Mouse (Mus musculus): ENCODE measurements around the gene Mansc1. TPM values are rescaled to one million over a fixed set of nuclear protein-coding genes. Genes with fewer than 3 reads are reported as not detected.

The Mansc1 gene
- polyA plus RNA-seq, 1 experiment from 2014 or later = 1.6 TPM

DNA sequence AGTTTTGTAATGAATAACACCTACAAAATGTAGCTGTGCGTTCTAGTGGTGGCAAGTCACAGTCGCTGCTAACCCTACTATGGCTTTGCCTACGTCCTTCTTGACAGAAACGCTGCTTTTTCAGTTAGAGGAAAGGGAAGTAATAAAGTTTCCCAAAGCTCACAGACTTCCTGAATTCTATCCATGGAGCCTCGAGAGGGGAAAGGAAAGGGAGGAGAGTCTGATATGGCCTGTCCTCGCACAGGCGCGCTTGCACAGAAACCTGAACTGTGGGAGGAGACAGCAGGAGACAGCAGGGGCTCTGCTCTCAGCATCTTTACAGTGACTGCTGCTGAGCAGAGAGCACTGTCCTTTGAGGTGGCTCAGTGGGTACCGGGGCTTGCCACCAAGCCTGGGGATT is 1.8 kb downstream of the Mansc1 start:
- H3K9me3 ChIP-seq (ENCODE audit: low read length) = no peaks in the 10 kb centered on the region
- DNase-seq (no peak), ATAC-seq (no peak)
- WGBS (ENCODE audit: insufficient replicate concordance) = 45% methylated on average over 9 of the region's 9 CpGs
- no peak overlapping the region for H3K4me2 ChIP-seq (ENCODE audit: low read depth, low read length)
- no peaks in the 10 kb centered on the region for H3K36me3 ChIP-seq (replicated peaks; ENCODE audit: insufficient read depth, low read length)
- H3K4me3 ChIP-seq (ENCODE audit: low read depth, low read length) = no peak overlapping the region
- H3K27me3 ChIP-seq (ENCODE audit: insufficient read depth, low read length) = peaks cover 7% of the 10 kb centered on the region; the same call in 1 of the 2 replicates
- H3K4me1 ChIP-seq (ENCODE audit: insufficient read depth) = 0 out of 2 replicates have a peak, but pooled peaks cover 6% of the 10 kb centered on the region
- TF ChIP-seq EP300 (IDR thresholded peaks at IDR 0.05; ENCODE audit: low read depth) = no peak
- no peak for TF ChIP-seq CTCF (IDR thresholded peaks at IDR 0.05; ENCODE audit: low read depth)
- H3K9ac ChIP-seq (replicated peaks) = no peak overlapping the region
- no peak overlapping the region for H3K27ac ChIP-seq (ENCODE audit: low read depth)

DNA sequence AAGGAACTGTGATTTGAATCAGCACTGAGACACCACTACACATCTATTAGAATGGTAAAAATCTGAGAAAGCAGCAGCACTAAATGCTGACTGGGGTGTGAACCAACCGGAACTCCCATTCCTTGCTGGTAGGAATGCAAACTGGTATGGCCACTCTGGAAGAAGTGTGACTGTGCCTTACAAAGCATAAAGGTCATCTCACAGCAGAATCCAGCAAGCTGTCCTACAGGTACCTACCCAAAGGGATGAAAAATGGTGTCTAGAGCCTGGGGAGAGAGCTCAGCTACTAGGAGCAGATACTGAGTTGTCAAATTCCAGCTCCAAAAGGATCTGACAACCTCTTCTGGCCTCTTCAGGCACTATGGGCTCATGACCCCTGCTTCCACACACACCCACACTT is 5.7 kb downstream of the Mansc1 start:
- ATAC-seq (no peak), DNase-seq (no peak)
- TF ChIP-seq CTCF (IDR thresholded peaks at IDR 0.05; ENCODE audit: low read depth) = no peak
- no peak for TF ChIP-seq EP300 (IDR thresholded peaks at IDR 0.05; ENCODE audit: low read depth)
- no peak overlapping the region for H3K4me3 ChIP-seq (ENCODE audit: low read depth, low read length)
- H3K4me1 ChIP-seq (ENCODE audit: insufficient read depth) = 0 out of 2 replicates have a peak, but pooled peaks cover under 1% of the 10 kb centered on the region
- H3K4me2 ChIP-seq (ENCODE audit: low read depth, low read length) = no peak overlapping the region
- H3K27me3 ChIP-seq (ENCODE audit: insufficient read depth, low read length) = no peaks in the 10 kb centered on the region
- WGBS (ENCODE audit: insufficient replicate concordance) = 78% methylated on average over 1 of the region's 1 CpGs
- H3K36me3 ChIP-seq (replicated peaks; ENCODE audit: insufficient read depth, low read length) = no peaks in the 10 kb centered on the region
- H3K9ac ChIP-seq (replicated peaks) = no peak overlapping the region
- H3K9me3 ChIP-seq (ENCODE audit: low read length) = no peaks in the 10 kb centered on the region
- no peak overlapping the region for H3K27ac ChIP-seq (ENCODE audit: low read depth)

DNA sequence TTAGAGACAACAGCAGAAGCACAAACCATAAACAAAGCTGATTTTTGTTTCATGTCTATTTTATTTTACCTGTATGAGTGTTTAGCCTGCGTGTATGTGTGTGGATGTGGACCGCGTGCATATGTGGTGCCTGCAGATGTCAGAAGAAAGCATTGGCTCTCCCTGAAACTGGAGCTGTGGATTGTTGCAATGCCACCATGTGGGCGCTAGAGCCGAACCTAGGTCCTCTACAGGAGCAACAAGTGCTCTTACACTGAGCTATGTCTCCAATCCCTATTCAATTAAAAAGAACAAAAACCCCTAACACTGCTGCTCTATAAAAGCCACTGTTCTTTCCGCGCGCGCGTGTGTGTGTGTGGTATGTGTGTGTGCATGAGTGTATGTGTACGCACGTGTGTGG is 6.9 kb downstream of the Mansc1 start:
- DNase-seq (no peak), ATAC-seq (no peak)
- Histone ChIP-seq H3K4me2 (ENCODE audit: low read depth, low read length) (no peak overlapping the region), H3K4me3 (ENCODE audit: low read depth, low read length) (no peak overlapping the region), H3K9me3 (ENCODE audit: low read length) (no peaks in the 10 kb centered on the region), H3K4me1 (ENCODE audit: insufficient read depth) (no peaks in the 10 kb centered on the region), H3K9ac (replicated peaks) (no peak overlapping the region), H3K27ac (ENCODE audit: low read depth) (no peak overlapping the region), H3K27me3 (ENCODE audit: insufficient read depth, low read length) (no peaks in the 10 kb centered on the region), H3K36me3 (replicated peaks; ENCODE audit: insufficient read depth, low read length) (no peaks in the 10 kb centered on the region)
- WGBS (ENCODE audit: insufficient replicate concordance) = 81% methylated on average over 12 of the region's 12 CpGs
- TF ChIP-seq EP300 (IDR thresholded peaks at IDR 0.05; ENCODE audit: low read depth) (no peak), CTCF (IDR thresholded peaks at IDR 0.05; ENCODE audit: low read depth) (no peak)

DNA sequence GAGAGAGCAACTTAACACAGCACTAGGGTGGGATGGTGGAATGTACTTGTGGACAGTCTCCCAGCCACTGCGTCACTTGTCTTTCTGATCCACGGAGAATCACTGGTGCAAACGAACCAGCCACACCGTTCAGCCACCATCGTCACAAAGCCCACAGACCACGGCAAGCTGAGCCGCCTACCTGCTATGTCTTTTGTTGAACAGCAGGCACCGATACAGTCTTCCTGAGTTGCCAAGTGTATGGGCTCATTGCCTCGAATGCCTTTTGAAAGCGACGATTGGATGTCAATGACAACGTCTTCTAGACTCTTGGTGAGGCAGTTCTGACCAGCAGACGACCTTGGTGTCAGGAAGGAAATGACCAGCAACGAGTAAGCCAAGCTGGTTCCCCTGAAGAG is 10.7 kb downstream of the Mansc1 start:
- 66% methylated on average over 14 of the region's 14 CpGs for WGBS (ENCODE audit: insufficient replicate concordance)
- no peaks in the 10 kb centered on the region for H3K36me3 ChIP-seq (replicated peaks; ENCODE audit: insufficient read depth, low read length)
- no peak overlapping the region for H3K4me3 ChIP-seq (ENCODE audit: low read depth, low read length)
- no peak overlapping the region for H3K27ac ChIP-seq (ENCODE audit: low read depth)
- no peak overlapping the region for H3K9ac ChIP-seq (replicated peaks)
- H3K27me3 ChIP-seq (ENCODE audit: insufficient read depth, low read length) = no peaks in the 10 kb centered on the region
- no peak for TF ChIP-seq EP300 (IDR thresholded peaks at IDR 0.05; ENCODE audit: low read depth)
- TF ChIP-seq CTCF (IDR thresholded peaks at IDR 0.05; ENCODE audit: low read depth) = no peak
- ATAC-seq (no peak), DNase-seq (no peak)
- no peaks in the 10 kb centered on the region for H3K4me1 ChIP-seq (ENCODE audit: insufficient read depth)
- H3K4me2 ChIP-seq (ENCODE audit: low read depth, low read length) = no peak overlapping the region
- no peaks in the 10 kb centered on the region for H3K9me3 ChIP-seq (ENCODE audit: low read length)

DNA sequence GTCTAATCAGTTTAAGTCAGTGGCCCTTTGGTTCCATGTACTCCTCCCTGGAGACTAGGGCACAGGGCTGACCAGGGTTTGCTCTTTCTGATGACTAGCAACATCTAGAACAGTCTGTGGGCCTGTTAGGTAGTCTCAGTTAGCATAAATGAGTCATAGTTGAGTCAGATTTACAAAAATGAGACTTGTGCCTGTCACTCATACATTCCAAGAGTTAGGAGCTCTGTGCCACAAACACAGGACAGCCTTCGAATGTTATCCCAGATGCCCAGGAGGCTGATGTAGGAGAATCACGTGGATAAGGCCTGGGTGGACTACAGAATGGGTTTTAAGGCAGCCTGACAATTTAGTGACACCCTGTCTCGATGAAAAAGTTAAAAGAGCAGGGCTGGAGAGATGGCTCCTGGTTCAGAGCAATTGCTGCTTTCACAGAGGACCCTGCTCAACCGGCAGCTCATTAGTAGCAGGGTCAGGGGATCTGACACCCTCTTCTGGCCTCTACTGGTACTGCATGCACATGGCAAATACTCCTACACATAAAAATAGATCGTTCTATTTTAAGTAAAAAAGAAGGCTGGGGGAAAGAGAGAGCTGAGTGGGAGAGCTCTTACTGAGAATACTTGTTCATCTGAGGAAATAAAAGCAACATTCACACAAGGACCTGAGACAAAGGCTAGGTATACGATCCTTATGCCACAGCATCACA is 11.3 kb downstream of the Mansc1 start:
- Histone ChIP-seq H3K27me3 (ENCODE audit: insufficient read depth, low read length) (no peaks in the 10 kb centered on the region), H3K36me3 (replicated peaks; ENCODE audit: insufficient read depth, low read length) (no peaks in the 10 kb centered on the region), H3K9ac (replicated peaks) (no peak overlapping the region), H3K9me3 (ENCODE audit: low read length) (no peaks in the 10 kb centered on the region), H3K27ac (ENCODE audit: low read depth) (no peak overlapping the region), H3K4me1 (ENCODE audit: insufficient read depth) (no peaks in the 10 kb centered on the region), H3K4me3 (ENCODE audit: low read depth, low read length) (no peak overlapping the region), H3K4me2 (ENCODE audit: low read depth, low read length) (no peak overlapping the region)
- peak; percentile 51 for DNase-seq
- 71% methylated on average over 6 of the region's 6 CpGs for WGBS (ENCODE audit: insufficient replicate concordance)
- ATAC-seq = no peak
- TF ChIP-seq CTCF (IDR thresholded peaks at IDR 0.05; ENCODE audit: low read depth) (peak; percentile 62), EP300 (IDR thresholded peaks at IDR 0.05; ENCODE audit: low read depth) (no peak)

DNA sequence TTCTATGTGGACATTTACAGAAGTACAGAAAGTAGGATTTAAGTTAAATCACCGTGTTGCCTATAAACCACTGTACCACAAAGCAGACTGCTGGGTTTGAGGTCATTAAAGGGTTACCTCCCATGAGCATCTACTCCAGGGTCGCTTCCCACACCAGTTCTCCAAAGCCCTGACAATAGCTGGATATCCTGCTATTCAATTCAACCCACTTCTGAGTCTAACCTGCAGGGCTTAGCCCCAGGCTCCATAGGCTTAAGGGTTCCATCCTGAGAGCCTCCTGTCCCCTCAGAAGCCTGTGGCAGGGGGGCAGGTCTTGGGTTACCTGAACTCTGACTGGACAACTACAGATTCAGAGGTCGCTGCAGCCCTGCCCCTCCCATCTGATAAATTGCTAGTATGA is 12.2 kb downstream of the Mansc1 start:
- no peak for TF ChIP-seq CTCF (IDR thresholded peaks at IDR 0.05; ENCODE audit: low read depth)
- TF ChIP-seq EP300 (IDR thresholded peaks at IDR 0.05; ENCODE audit: low read depth) = no peak
- Histone ChIP-seq H3K9me3 (ENCODE audit: low read length) (no peaks in the 10 kb centered on the region), H3K9ac (replicated peaks) (no peak overlapping the region), H3K36me3 (replicated peaks; ENCODE audit: insufficient read depth, low read length) (no peaks in the 10 kb centered on the region), H3K27me3 (ENCODE audit: insufficient read depth, low read length) (no peaks in the 10 kb centered on the region), H3K27ac (ENCODE audit: low read depth) (no peak overlapping the region), H3K4me2 (ENCODE audit: low read depth, low read length) (no peak overlapping the region), H3K4me3 (ENCODE audit: low read depth, low read length) (no peak overlapping the region), H3K4me1 (ENCODE audit: insufficient read depth) (no peaks in the 10 kb centered on the region)
- 66% methylated on average over 3 of the region's 3 CpGs for WGBS (ENCODE audit: insufficient replicate concordance)
- ATAC-seq (no peak), DNase-seq (no peak)
